Mouse (Mus musculus) CH12.LX (cell line): ENCODE measurements at regions not wholly inside any gene's neighbourhood (a gene's known extent, or its start where the extent isn't known, plus 50 kb on each side); places are given as distances from the start of the nearest gene placed in this dataset.

Source experiments
- CTCF ChIP-seq, 2 experiments: IDR thresholded peaks in 1 of 2; conservative IDR thresholded peaks in 1 of 2; 2 replicates each; pipeline ENCODE4 v1.5.1; 2011 to 2012; ENCODE audit warnings: low read depth in 2 of 2, low read length in 2 of 2, improper control_type of control experiment in 1 of 2, inconsistent platforms in 1 of 2, mild to moderate bottlenecking in 1 of 2, moderate library complexity in 1 of 2
- POLR2AphosphoS2 ChIP-seq: IDR thresholded peaks from 2 replicates; pipeline ENCODE4 v1.6.1; 2011; ENCODE audit warnings: low read depth, low read length, improper control_type of control experiment
- SMC3 ChIP-seq: IDR thresholded peaks from 2 replicates; pipeline ENCODE4 v1.6.1; 2011; ENCODE audit warnings: low read depth, low read length, improper control_type of control experiment

DNA sequence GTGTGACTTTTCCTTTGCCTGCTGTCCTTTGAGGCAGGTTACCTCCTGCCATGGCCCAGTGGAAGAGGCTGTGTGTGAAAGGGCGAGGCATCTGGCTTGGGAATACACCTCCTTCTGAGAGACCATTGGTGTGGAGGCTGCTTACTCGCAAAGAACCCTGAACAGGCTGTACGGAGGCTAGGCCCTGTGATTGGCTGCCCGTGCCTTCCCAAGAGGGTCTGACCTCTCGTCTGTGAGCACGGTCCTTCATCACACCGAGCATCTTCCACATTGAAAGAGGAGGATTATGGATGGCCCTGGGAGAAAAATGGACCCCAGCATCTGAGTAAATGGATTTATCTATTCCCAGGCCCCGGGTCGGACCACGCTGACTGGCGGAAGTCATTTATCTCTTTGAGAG, 152.9 kb downstream of the Melk start:
- TF ChIP-seq CTCF (conservative IDR thresholded peaks at IDR 0.05 in 1 of 2, IDR thresholded peaks at IDR 0.05 in 1 of 2; ENCODE audit: low read depth in 2 of 2, low read length in 2 of 2) (no peak), POLR2AphosphoS2 (no peak), SMC3 (no peak)
